In the genomic region with DNA sequence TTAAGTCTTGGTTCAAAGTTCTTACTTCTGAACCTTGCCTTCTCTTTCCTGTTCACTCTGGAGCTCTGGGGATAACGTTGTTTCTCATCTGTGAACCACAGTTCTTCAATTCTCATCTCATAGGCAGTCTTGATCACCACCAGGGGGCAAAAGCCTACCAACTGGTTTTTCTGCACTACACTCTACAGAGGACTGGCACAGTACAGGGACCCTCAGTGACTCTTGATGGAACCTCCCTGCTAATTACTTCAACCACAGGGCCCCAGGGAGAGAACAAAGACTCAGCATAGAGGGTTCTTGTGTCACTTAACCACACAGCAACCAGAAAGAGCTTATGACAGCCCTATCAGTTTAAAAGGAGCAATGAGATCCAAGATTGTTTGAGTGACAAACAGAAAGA, we compare ENCODE assay signal across 8 mouse cellular contexts. TPM values are rescaled to one million over a fixed set of nuclear protein-coding genes. Genes with fewer than 3 reads are reported as not detected.
A peak's percentile ranks its signal among the peaks of the same experiment; 100 is the strongest.
DNase-seq lines count a peak whose midpoint lies in the region; ATAC-seq lines count a peak whose summit lies in the region.

No protein-coding gene starts in this region.

- peaks cover 6% of the 10 kb centered on the region; the same call in 1 of the 2 replicates for H3K4me1 ChIP-seq in midbrain, embryonic 11.5 days (ENCODE audit: control insufficient read depth, insufficient read depth, low read length)

- H3K27ac ChIP-seq in midbrain, embryonic 11.5 days (ENCODE audit: low read depth, low read length), result no peak overlapping the region

- H3K4me2 ChIP-seq in midbrain, embryonic 11.5 days, result no peak overlapping the region

- 0% methylated on average over 1 of the region's 1 CpGs for WGBS in midbrain, embryonic 11.5 days

- no peak overlapping the region for H3K9ac ChIP-seq in midbrain, embryonic 11.5 days (ENCODE audit: low read length)

- intact Hi-C loops in gastrocnemius, postnatal 14 days (cut with DNase I; ENCODE audit: low total_unique reads), result loop anchor here (5.0 to 10.0 kb wide), 2 partner anchors 93 to 110 kb away; no protein-coding TSS in a partner anchor
- intact Hi-C loops in left cerebral cortex, postnatal 25 days (cut with DNase I), result loop anchor here (2.0 kb wide), 1 partner anchor 94 kb away; no protein-coding TSS in a partner anchor

- H3K36me3 ChIP-seq in midbrain, embryonic 11.5 days (ENCODE audit: control insufficient read depth, insufficient read depth, low read length), result no peaks in the 10 kb centered on the region

- no peaks in the 10 kb centered on the region for H3K27me3 ChIP-seq in midbrain, embryonic 11.5 days (ENCODE audit: control insufficient read depth, insufficient read depth, low read length)

- no peak overlapping the region for H3K4me3 ChIP-seq in midbrain, embryonic 11.5 days (ENCODE audit: low read depth, low read length)

- DNase-seq in urinary bladder, postnatal 25 days (ENCODE audit: low spot score), result peak; percentile 18
- no peak for DNase-seq in urinary bladder, adult 2 months (ENCODE audit: low spot score)
- DNase-seq in embryo, embryonic 11 days, result peak; percentile 83
- DNase-seq in gastrocnemius, postnatal 14 days, result peak; percentile 46
- DNase-seq in left cerebral cortex, postnatal 25 days (ENCODE audit: low spot score in 2 of 2), result peak; percentile 70 to 72
- peak; percentile 90 for DNase-seq in midbrain, embryonic 11.5 days (ENCODE audit: low spot score, missing footprints)
- peak; percentile 32 for DNase-seq in right cerebral cortex, postnatal 4 days

- peak; percentile 64 for ATAC-seq in inflammation-experienced regulatory T-cells, adult 6 months
- no peak; the same call in 1 of the 2 replicates for ATAC-seq in midbrain, embryonic 11.5 days (ENCODE audit: low FRiP score)

- H3K9me3 ChIP-seq in midbrain, embryonic 11.5 days (ENCODE audit: control insufficient read depth, low read length), result no peaks in the 10 kb centered on the region

RNA-seq across cellular contexts. Expression of gene Ssh2, which starts 1.3 kb away (rescaled TPM):
- 11.7 and 12.2 TPM in 2 replicates for polyA plus RNA-seq in urinary bladder, adult 2 months (2012; rRNA removed)
- 10 to 100 TPM; 38.4 to 42.4 TPM for total RNA-seq in gastrocnemius, postnatal 14 days (2021)
- 100 to 1,000 TPM in 1 of 3 experiments, 10 to 100 TPM in 2; 41.1 to 101 (median 73.4) TPM for polyA plus RNA-seq in inflammation-experienced regulatory T-cells, adult 6 months (2017; shearing (Covaris generic))
- 10 to 100 TPM; 34.8 to 37.1 TPM for total RNA-seq in left cerebral cortex, postnatal 25 days (2021)
- polyA plus RNA-seq in midbrain, embryonic 11.5 days (2014; fragmentation: Nextera tagmentation; extraction: Ambion mirVana), result 13.0 and 13.2 TPM in 2 replicates

RNA-seq across cellular contexts. Expression of gene Efcab5, which starts 26.0 kb away (rescaled TPM):
- 0.19 and 0.21 TPM in 2 replicates for polyA plus RNA-seq in urinary bladder, adult 2 months (2012; rRNA removed)
- under 1 TPM; 0.18 TPM for total RNA-seq in gastrocnemius, postnatal 14 days (2021)
- under 1 TPM in 2 of 3 experiments, not detected in 1; 0.15 to 0.60 TPM for polyA plus RNA-seq in inflammation-experienced regulatory T-cells, adult 6 months (2017; shearing (Covaris generic))
- total RNA-seq in left cerebral cortex, postnatal 25 days (2021), result 1 to 10 TPM; 2.8 to 3.2 TPM
- 0.18 and 0.25 TPM in 2 replicates for polyA plus RNA-seq in midbrain, embryonic 11.5 days (2014; fragmentation: Nextera tagmentation; extraction: Ambion mirVana)
